Mouse (Mus musculus): Measurements from ENCODE around the gene Glra1.

DNA sequence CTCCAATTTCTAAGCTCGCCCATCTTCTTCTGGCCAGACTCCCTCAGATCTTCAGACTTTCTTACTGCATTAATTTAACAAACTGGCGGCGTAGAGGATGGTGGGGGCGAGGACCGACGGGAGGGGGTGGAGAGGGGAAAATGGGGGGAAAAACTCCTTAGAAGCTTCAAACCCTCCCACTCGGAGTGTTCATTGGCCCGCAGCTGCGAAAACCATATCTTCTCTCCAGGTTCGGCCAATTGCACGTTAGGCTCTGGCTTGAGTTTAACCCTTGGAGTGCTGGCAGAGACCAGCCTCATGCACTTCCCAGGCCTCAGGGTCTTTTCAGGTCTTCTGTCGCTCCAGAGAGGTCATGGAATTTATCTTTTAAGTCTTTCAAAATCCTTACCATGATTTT lies 524 bp upstream of the Glra1 start:
- no peak for TF ChIP-seq GATA1 (IDR thresholded peaks at IDR 0.05; ENCODE audit: borderline replicate concordance, low read length)
- no peak for TF ChIP-seq FLI1 (IDR thresholded peaks at IDR 0.05; ENCODE audit: low read length)

Data from megakaryocyte, embryonic 14.5 days (primary cell).